Mouse (Mus musculus) gonadal fat pad, adult 2 months (tissue): ENCODE data around the gene Rbfox1. TPM values are rescaled to one million over a fixed set of nuclear protein-coding genes. Genes with fewer than 3 reads are reported as not detected.

Experiments used
- DNase-seq: peaks from one replicate; pipeline ENCODE4 v3.0.0-alpha.2; 2012; ENCODE audit warnings: low read depth
- polyA plus RNA-seq: library from polyadenylated mRNA; depleted of rRNA; stranded (reverse); fragments of >200 nt; gene quantifications from 2 replicates; pipeline ENCODE4 v1.2.3, GENCODE M21; 2012

The Rbfox1 gene
- polyA plus RNA-seq, 1 experiment: 0.72 TPM

DNA sequence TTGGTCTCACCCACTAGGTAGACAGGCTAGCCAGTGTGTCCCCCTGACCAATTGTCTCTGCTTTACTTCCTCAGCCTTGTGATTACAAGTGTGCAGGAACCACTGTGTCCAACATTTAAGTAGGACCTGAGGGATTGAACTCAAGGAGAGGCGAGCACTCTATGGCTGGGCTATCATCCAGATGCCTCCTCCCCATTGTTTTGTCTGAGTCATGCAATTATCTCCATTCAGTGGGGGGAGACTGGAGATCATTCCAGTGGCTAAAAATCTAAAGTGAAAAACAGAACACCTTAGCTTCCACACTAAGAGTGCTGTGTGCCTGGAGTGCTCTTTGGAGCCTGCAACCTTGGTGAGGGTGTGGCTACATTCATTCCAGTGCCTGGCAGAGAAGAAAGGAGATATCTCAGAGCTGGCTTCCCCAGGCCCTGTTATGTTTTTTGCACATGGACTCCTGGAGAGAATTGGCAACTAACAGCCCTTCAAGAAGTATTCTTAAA is 594.0 kb downstream of the Rbfox1 start:
- DNase-seq: no peak

DNA sequence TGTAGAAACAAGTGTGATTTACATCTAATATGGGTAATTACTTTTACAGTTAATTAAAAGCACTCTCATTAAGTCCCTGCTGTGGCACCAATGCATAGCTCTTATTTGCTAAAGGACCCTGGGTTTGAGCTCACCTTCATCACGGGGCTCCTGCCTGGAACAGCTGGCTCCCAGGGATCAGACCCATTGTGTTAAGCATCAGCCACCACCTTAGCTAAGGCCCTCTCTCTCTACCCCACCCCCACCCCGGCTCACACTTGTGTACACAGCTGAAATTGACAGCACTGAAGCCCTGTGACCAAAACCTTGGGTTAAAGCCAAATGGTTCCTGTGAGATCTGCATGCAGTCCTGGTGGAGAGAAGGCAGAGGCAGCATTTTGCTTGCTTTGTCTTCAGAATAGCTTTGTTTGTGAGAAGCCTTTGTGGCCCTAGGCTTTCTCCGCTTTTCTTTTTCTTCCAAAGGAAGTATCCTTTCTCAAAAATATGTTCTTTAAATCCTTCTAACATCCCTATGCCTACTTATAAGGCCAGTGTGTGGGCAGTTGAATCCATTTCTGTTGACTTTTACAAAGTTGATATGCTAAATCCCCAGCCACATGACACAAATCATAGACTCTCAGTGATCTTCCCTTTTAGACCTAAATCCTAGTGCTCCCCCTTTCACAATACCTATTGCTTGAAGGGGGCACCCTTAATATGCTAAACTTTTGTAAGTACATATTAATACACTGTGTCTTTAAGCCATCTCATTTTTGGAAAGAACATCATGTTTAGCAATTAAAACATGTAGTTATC is 594.7 kb downstream of the Rbfox1 start:
- DNase-seq: no peak

DNA sequence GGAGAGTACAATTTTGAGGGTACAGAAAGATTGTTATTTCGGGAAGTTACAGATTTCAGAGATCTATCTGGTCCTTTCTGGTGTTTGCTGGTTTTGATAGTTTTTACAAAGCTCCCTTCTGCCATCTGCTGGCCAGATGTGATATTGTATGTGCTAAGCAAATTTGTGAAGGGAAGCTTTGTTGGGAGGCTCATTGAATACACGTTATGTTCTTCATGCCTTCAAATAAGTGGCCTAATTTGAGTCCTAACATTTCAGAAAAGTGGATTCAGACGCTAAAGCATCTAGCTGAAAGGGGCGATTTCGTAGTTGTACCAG is 595.2 kb downstream of the Rbfox1 start:
- DNase-seq: no peak

DNA sequence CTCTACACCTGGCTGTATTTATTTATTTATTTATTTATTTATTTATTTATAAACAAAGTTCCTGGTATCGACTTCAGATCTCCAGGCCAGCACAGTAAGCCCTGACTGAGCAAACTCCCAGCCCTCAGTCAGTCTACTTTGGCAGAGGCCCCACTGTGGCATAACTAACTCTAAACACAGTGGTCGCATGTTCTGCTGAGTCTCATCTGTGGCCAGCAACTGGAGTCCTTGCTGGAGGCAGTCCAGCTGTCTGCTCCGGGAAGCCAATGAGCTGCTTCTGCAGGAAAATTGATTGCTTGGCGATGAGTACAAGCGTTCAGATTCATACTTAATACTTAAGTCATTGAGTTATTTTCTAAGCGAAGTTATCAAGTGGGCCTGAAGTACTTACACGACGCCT is 598.5 kb downstream of the Rbfox1 start:
- DNase-seq: no peak

DNA sequence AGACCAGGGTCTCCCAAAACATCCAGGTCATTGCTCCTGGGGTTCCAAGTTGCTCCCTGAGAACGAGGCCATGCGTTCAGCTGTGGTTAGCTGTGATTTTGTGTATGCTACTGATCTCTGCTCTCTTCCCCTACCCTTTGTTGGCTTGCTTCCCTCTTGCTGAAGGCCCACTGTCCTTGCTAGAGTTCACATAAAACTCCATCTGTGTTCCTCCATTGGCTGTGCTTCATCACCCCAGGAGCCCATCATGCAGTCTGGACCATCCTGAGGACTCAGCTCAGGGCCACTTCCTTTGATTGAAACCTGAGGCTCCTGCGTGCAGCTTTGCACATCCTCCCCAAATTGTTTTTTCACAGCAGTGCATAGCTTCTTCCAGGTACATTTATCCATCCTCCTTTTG is 600.5 kb downstream of the Rbfox1 start:
- DNase-seq: no peak

DNA sequence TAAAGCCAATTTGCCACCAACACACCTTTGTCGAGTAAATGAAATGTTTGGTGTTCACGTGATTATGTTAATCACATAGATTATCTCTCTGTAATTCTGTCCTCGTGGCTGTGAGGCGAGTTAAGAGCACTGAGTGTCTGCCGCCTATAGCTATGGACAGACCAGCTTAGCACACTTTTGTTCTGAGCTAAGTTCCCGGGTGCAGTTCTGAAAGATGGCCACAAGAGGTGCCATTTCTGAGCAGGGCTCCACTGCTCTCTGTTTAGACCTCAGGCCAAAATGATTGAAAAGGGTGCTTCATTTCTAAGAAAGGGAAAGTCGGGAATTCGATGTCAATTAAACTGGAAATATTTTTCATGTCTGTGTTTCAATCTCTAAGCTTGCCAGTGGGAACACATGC is 617.1 kb downstream of the Rbfox1 start:
- no peak for DNase-seq

DNA sequence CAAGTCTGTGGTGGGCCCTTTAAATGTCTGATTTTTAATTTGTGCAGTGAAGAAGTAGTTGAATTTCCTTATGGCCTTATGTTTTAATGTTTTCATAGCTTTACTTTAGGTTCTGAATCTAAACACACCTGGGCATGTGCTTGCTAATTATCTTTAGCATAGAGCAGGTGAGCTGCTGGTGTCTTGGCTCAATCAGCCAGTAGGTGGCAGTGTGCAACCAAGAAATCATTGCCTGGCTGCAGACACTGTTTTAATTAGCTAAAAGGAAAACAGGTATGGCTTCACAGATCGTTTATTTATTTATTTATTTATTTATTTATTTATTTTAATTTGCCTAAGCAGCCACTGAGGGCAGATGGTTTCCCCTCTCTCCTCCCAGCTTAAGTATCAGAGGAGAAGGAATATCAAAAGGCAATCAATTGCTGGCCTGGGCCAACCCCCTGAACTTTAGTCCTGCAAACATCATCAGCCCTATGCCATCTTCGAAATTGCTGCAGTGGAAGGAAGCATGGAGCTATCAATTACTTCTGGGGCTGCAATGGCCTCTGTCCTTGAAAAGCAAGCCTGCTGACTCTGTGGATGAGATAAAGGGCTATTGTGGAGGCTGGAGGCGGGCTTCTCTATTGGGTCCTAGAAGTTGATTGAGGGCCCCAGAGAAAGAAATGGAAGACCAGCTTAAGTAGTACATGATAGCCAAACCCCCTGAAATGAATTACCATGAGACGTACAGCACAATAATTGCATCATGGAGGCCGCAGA is 618.6 kb downstream of the Rbfox1 start:
- no peak for DNase-seq

DNA sequence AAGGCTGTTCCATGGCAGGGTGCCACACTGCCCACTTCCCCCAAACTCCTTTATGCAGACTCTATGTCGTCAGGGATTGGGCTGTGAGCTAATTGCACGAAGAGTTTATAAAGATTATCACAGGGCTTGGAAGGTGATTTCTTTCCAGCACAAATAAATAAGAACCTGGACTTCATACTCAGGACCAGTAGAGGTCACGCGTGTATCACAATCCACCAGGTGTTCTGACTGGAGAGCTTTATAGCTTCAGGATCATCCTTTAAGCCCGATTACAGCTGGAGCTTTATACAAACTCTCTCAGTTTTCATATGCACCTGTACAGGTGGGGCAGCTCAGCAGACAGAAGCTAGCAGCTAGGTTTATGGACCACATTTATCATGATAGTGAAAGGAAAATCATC is 623.8 kb downstream of the Rbfox1 start:
- DNase-seq: no peak

DNA sequence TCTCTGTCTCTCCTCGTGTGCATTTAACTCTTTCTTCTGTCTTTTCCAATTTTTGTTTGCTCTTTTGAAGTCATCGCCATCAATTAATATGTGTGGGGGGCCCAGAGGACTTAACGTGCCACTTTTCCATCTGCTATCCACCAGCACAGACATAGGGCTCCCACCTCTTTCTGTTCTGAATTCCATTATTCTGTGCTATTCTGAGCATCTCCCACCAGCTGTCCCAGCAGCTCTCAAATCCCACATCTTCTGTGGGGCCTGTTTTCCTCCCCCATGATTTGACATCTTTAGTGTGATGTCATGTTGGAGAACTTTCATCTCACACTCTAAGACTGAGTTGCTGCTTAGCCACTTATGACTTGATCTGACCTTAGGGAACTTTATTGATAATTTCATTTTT is 634.3 kb downstream of the Rbfox1 start:
- no peak for DNase-seq

DNA sequence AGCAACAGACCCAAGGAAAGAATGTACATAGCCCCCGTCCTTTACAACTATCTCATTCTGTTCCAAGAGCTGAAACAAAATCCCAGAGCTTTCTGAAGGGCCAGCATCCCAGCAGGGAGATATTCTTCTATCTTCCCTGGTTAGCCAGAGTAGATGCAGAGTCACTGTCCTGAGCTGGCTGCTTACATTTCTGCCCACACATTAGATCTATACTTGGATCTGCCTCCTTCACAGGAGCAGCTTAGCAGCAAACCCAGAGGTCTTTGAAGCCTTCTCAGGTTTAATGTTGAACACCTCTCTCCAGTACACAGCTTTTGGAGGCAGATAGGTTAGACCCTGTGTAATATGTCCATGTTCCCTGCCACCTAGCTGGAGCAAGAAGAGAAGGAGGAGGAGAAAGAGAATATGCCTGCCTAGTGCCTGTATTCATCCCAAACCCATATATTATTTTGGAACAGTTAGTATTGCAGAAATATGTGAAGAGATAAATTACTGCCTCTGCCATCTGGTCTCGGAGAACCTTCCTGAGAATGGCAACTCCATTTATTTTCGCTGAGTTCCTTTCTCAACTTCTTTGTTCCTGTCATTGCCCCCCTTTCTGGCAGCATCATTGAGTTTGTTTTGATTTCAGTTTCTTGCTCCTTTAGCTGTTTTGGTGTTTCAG is 640.5 kb downstream of the Rbfox1 start:
- no peak for DNase-seq

DNA sequence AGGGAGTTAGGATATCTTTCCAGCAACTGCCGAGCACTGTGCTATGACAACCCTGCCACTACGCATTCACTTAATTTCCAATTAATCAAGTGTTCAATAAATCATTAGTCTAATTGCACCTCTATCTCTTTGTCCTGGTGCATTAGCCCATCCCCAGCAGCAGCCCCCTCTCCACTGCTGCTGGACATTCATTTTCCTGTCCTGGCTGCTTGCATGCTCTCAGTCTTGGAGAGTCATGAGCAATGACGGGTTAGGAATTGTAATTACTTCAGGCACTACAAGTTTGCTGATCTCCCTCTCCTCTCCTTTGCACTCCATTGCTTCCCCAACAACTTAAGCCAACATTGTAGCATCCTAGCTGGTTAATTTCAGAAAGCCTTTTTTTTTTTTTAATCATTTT is 646.3 kb downstream of the Rbfox1 start:
- no peak for DNase-seq

DNA sequence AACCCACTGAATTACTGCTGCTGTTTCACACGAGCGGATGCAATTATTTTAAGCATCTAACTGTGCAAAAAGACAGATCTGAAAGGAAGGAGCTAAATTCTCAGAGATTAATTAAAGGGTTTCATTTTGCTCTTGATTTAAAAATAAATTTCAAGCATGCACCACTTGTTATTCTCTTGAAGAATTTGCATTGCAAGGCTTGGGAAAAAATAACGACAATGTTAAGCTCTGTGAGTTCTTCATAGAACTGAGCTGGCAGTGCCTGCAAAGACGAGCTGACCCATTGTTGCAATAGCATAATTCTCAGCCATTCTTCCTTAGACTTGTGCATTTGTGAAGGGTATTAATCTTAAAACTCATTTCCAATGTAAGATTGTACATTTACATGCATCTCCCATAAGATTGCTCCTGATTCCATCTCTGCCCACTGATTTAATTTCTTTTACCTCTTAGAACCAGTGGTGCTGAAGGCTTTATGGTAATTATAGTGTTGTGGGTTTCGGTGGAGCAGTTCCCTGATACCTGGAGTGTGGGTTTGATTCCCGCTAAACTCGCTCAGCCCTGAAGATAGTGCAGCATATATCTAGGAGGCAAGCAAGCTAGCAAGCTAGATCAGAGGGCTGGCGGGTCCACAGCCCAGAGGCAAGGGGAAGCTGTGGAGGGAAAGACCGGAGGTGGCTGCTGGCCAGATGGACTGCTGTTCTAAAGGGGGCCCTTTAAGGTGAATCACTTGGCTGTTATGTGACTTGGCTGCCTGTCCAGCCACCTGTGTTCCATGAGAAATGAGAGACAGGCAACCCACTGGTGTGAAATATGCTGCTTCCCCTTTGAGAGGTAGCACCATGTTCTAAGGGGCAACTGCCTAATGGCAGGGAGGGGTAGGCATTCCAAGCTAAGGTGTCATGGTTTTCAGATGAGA is 647.2 kb downstream of the Rbfox1 start:
- no peak for DNase-seq

DNA sequence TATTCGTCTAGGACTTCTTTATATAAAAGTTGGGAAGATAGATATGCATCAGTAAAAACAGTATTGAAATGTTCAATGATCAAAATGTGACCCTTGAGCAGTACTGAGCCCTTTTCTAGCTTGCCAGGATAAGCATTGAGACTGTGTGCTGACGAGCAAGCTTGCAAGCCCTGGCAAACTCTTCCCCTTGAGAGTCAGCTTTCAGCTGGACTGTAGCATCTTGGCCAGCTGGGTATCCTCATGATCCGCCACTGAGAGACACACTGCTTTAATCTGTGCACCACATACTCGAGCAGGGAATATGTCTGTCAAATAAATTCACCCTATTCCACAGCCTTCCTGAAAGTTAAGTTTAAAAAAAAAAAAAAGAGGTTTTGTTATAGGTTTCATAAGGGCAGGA is 670.6 kb downstream of the Rbfox1 start:
- no peak for DNase-seq

DNA sequence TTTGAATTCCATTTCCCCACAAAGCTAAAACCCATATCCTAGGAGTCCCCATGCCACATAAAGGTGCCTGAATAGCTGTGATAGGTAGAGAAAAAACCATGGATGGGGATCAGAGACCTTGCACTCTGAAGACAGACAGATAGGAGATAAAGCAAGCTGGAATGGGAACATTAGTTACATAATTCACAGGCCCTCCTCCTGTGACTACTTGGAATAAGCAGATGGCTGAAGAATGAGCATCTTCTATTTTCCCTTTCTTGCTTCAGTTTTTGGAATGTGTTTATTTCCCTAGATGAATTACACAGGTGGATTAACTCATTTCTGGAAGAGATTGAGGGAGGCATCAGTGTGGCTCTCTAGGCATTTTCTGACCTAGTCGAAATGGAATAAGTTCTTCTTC is 672.6 kb downstream of the Rbfox1 start:
- DNase-seq: no peak

DNA sequence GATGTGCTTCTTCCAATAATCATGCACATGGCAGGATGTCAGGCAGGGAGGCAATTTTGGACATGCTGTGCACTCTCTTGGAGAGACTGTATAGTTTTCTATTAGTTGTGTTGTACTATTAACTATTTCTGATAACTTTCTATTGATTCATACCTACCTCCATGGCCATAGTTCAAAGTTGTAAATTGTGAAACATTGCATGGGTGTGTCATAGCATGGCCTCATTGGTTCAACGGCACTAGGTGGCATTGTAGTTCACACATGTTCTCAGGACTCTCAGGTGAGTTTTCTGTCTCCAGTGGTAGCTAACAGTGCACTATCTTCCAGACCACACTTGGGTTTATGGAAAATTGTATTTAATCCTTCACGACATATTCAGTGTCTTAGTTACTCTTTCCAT is 699.5 kb downstream of the Rbfox1 start:
- DNase-seq: no peak

DNA sequence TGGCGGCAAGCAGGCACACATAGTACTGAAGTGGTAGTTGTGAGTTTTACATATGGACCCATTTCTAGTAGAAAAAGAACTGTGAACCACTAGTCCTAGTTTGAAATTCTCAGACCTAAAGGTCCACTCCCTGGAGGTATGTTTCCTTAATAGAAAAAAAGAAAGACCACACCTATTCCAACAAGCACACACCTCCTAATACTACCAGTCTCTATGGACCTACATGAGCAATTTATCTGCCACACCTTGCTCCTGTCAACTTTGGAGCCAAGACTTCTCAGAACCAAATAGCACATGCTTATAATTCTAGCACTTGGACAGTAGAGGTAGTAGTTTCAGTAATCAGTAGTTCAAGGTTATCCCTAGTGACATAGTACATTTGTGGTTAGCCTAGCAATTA is 700.0 kb downstream of the Rbfox1 start:
- no peak for DNase-seq

DNA sequence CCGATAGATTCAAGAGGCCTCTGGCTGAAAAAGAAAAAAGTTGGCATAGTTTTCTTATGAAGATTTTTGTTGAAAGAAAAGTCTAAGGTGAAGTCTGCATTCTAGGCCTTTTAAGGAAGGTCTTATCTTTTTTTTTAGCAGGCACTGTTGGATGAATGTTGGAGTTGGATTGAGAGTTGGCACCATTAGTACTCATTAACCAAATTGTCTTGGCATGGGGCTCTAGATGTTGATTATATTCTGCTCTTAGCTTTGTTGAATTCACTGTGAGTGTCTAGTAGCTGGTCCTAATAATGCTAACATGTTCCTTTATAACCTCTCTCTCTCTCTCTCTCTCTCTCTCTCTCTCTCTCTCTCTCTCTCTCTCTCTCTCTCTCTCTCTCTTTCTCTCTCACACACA is 731.4 kb downstream of the Rbfox1 start:
- no peak for DNase-seq

DNA sequence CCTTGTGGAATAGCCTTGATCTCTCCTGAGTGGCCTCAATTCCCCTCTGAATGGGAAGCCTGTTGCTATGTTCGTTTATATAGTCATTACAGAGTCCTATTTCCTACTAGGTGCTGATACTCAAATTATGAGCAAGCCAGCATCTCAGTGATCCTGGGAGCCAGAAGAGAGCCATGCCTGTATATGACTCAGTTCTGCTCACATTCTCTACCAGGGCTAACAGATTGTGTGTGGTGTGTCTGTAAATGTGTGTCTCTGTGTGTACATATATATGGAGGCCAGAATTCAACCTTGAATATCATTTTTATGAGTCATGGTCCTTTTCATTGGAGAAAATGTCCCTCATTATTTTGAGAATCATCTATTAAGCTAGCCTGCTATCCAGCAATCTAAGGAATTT is 755.2 kb downstream of the Rbfox1 start:
- DNase-seq: no peak

DNA sequence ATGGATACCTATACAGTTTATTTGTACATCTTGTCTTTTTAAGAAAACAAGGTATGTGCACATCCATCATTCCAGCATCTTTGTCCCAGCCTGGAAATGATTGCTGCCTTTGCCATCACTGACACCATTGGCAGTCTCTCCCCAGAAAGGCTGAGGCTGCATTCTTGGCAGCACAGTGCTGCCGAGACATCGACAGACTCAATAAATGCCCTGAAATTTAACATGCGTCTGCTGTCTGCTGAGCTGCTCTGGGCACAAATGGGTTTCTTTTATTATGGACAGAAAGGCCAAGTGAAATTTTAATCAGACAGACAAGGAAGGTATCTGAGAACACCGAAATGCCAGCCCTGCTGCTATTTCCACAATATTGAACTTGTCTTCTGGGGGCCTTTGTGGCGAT is 761.8 kb downstream of the Rbfox1 start:
- DNase-seq: no peak

DNA sequence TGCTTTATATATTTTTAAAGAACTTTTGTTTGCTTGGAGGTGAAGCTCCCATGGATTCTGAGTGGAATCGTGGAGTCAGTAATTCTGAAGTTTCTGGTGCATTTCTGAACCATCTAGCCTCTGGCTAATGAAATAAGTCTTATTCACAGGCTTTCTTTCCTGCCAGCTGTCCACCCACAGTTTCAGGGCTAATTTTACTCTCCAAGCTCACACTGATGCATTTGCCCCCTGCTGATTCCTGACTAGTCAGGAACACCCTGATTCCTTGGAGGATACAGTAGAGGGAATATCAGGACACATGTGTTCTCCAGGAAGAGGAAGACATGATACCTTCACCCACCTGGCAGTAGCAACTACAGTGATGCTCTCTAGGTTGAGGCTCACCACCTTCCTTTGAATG is 763.6 kb downstream of the Rbfox1 start:
- DNase-seq: no peak

DNA sequence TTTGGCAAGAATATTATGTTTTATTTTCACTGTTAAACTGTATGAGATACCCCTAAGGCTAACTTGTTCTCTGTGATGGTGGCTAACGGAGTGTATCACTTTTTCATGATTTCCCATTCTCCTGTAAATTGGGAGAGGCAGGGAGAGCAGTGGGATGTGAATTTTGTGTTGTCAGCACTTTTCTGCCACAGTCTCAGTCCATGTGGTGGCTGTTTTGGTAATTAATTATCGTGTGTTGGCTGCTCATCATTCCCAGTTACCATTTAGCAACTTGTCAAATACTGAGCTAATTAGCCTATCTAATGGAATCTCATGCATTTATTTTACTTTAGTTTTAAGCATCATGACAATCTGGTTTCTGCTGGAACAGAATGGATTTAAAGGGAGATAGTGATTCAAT is 773.4 kb downstream of the Rbfox1 start:
- no peak for DNase-seq
